Mouse (Mus musculus): Measurements from ENCODE around the gene Fkbp5. TPM values are rescaled to one million over a fixed set of nuclear protein-coding genes. Genes with fewer than 3 reads are reported as not detected.
"Not testable (repeated sequence)": the region's sequence is repeated elsewhere in the genome, so short reads cannot be mapped to it uniquely, and the experiment has no call there.

Fkbp5 gene
- total and polyA plus RNA-seq, 2 experiments: 17.7 to 30.3 TPM

DNA sequence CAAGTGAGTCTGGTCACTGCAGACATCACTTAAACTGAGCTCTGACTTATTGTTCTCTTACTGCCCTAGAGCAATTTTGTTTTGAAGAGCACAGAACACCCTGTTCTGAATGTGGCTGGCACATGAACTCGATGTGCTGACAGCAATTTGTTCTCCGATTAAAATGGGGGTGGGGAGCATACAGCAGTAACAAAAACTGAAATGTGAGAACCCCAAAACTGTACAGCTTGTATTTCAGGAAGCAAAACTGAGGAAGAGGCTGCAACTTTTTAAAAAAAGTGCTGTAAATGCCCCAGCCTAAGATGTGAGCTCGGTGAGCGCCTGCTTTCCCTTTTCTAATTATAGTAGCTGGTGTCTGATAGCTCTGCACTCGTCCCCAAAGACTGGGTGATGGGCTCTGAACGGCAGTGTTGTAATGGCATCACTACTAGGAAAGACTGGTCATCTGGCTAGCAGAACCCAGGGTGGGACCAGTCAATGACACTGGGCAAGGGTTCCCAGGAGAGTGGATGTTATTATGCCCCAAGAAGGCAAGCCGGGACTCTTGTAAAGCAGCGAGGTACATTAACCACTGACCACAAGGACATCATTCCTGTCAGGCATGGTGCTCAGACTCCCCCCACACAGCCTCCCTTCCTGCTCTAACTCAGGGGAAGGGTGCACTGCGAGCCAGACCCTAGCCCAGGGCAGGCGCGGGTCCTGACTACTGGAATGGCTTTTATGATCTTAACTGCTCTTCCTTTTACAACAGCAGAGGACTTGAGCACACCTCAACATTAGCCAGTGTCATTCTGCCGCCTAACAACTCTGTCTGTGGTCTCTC is 96.9 kb downstream of the Fkbp5 start:
- peaks cover 16% of the 10 kb centered on the region for H3K4me1 ChIP-seq (ENCODE audit: control insufficient read depth, insufficient read depth, low read length)

DNA sequence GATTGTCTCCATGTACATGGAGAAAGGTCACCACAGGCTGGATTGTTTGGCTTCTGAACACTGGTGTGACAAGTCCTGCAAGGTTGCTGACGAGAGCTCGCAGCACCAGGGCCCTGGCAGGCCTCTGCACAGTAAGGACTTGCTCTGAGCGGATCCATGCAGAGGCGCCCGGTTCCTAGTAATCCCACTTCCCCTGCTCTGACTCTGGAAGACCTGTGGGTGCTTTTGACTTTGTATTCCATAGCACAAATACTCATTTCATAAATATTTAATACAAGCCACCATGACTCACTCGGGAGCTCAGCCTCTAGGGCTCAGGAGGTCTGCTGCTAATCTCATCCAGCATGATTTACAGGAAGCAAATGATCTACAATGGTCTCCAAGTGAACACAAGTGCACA is 97.7 kb downstream of the Fkbp5 start:
- Histone ChIP-seq H3K79me2 (ENCODE audit: control insufficient read depth, insufficient read depth, low read length) (no peaks in the 10 kb centered on the region), H3K27me3 (ENCODE audit: control insufficient read depth, insufficient read depth, low read length) (no peaks in the 10 kb centered on the region)
- no peak for DNase-seq (ENCODE audit: extremely low read depth, low read depth, low spot score)

More for the DNA sequence above, 96.9 kb downstream of the Fkbp5 start:
- peaks cover 31% of the 10 kb centered on the region for H3K36me3 ChIP-seq (ENCODE audit: control insufficient read depth, insufficient read depth, low read length)
- no peaks in the 10 kb centered on the region for H3K27me3 ChIP-seq (ENCODE audit: control insufficient read depth, insufficient read depth, low read length)
- H3K9ac ChIP-seq (ENCODE audit: low read depth, low read length): peak overlapping the region; percentile 60
- 37% methylated on average over 12 of the region's 12 CpGs for WGBS
- H3K27ac ChIP-seq (replicated peaks; ENCODE audit: insufficient read depth, low read depth, low read length): peak overlapping the region; percentile 77
- TF ChIP-seq POLR2A (IDR thresholded peaks at IDR 0.05; ENCODE audit: extremely low read depth, insufficient read depth, low read length): no peak
- no peak for TF ChIP-seq CTCF (IDR thresholded peaks at IDR 0.05; ENCODE audit: low read depth, low read length)
- peak; percentile 80 for DNase-seq (ENCODE audit: extremely low read depth, low read depth, low spot score)
- no peak overlapping the region for H3K4me3 ChIP-seq (ENCODE audit: insufficient read depth, low read depth, low read length)
- no peaks in the 10 kb centered on the region for H3K79me2 ChIP-seq (ENCODE audit: control insufficient read depth, insufficient read depth, low read length)

DNA sequence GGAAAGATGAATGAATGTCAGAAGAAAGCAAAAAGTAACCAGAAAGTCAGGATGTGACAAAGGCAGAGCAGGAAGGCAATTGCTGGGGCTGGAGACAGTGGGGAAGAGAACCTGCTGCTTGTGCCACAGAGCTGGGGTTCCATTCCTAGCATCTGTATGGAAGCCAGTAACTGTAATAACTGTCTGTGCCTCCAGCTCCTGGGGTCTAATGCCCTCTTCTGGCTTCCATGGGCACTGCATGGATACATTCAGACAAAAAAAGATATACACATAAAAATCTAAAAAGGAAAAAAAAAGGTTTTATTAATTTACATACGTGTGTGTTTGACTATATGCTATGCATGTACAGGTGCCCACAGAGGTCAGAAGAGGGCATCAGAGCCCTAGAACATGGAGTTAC is 98.4 kb downstream of the Fkbp5 start:
- Histone ChIP-seq H3K27me3 (ENCODE audit: control insufficient read depth, insufficient read depth, low read length) (no peaks in the 10 kb centered on the region), H3K4me3 (ENCODE audit: insufficient read depth, low read depth, low read length) (no peak overlapping the region), H3K79me2 (ENCODE audit: control insufficient read depth, insufficient read depth, low read length) (no peaks in the 10 kb centered on the region), H3K36me3 (ENCODE audit: control insufficient read depth, insufficient read depth, low read length) (peaks cover 40% of the 10 kb centered on the region), H3K4me1 (ENCODE audit: control insufficient read depth, insufficient read depth, low read length) (peaks cover 16% of the 10 kb centered on the region), H3K27ac (replicated peaks; ENCODE audit: insufficient read depth, low read depth, low read length) (no peak overlapping the region), H3K9ac (ENCODE audit: low read depth, low read length) (no peak overlapping the region)
- 93% methylated on average over 1 of the region's 1 CpGs for WGBS
- DNase-seq (ENCODE audit: extremely low read depth, low read depth, low spot score): no peak
- TF ChIP-seq CTCF (IDR thresholded peaks at IDR 0.05; ENCODE audit: low read depth, low read length) (peak; percentile 49; the same call in 1 of the 2 replicates), POLR2A (IDR thresholded peaks at IDR 0.05; ENCODE audit: extremely low read depth, insufficient read depth, low read length) (no peak)

More for the DNA sequence above, 97.7 kb downstream of the Fkbp5 start:
- H3K9ac ChIP-seq (ENCODE audit: low read depth, low read length): peak overlapping the region; percentile 20; the same call in 1 of the 2 replicates
- TF ChIP-seq CTCF (IDR thresholded peaks at IDR 0.05; ENCODE audit: low read depth, low read length) (no peak), POLR2A (IDR thresholded peaks at IDR 0.05; ENCODE audit: extremely low read depth, insufficient read depth, low read length) (no peak)
- H3K4me1 ChIP-seq (ENCODE audit: control insufficient read depth, insufficient read depth, low read length): peaks cover 16% of the 10 kb centered on the region
- 73% methylated on average over 6 of the region's 6 CpGs for WGBS
- no peak overlapping the region for H3K4me3 ChIP-seq (ENCODE audit: insufficient read depth, low read depth, low read length)
- H3K27ac ChIP-seq (replicated peaks; ENCODE audit: insufficient read depth, low read depth, low read length): peak overlapping the region; percentile 73
- H3K36me3 ChIP-seq (ENCODE audit: control insufficient read depth, insufficient read depth, low read length): peaks cover 35% of the 10 kb centered on the region

DNA sequence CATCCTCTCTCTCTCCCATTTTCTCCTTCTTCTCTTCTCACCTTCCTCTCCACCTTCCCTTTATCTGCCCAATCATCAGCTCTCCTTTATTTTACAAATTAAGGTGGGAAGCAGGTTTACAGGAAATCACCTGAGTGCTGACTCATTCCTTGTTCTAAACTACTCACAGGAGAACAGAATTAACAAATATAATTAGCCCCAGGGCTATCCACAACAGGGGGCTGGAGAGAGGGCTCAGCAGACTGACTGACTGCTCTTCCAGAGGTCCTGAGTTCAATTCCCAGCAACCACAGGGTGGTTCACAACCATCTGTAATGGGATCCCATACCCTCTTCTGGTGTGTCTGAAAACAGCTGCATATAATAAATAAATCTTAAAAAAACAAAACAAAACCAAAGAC is 98.8 kb downstream of the Fkbp5 start:
- not testable (repeated sequence) for H3K4me3 ChIP-seq (ENCODE audit: insufficient read depth, low read depth, low read length); DNase-seq (ENCODE audit: extremely low read depth, low read depth, low spot score); H3K9ac ChIP-seq (ENCODE audit: low read depth, low read length)

DNA sequence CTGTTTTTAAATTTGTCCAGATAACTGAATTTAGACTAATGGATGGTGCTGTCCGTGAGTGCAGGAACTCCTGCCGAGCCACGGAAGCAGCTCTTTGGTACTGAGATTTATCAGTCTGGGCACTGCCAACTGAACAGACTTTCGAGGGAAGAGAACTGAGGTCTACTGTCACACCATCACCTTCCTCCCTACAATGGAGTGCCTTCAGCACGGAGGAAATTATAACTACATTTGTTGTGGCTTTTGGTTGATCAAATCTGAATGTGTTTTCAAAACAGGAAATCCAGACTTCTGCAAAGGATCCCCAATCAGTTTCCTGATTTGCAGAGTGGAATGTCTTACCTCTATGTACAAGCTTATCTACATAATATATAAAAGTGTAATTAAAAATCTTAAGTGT is 99.6 kb downstream of the Fkbp5 start:
- Histone ChIP-seq H3K27ac (replicated peaks; ENCODE audit: insufficient read depth, low read depth, low read length) (no peak overlapping the region), H3K27me3 (ENCODE audit: control insufficient read depth, insufficient read depth, low read length) (no peaks in the 10 kb centered on the region), H3K9ac (ENCODE audit: low read depth, low read length) (no peak overlapping the region), H3K79me2 (ENCODE audit: control insufficient read depth, insufficient read depth, low read length) (no peaks in the 10 kb centered on the region), H3K4me3 (ENCODE audit: insufficient read depth, low read depth, low read length) (no peak overlapping the region), H3K36me3 (ENCODE audit: control insufficient read depth, insufficient read depth, low read length) (peaks cover 38% of the 10 kb centered on the region), H3K4me1 (ENCODE audit: control insufficient read depth, insufficient read depth, low read length) (peaks cover 16% of the 10 kb centered on the region)
- no peak for DNase-seq (ENCODE audit: extremely low read depth, low read depth, low spot score)
- TF ChIP-seq CTCF (IDR thresholded peaks at IDR 0.05; ENCODE audit: low read depth, low read length): no peak
- no peak for TF ChIP-seq POLR2A (IDR thresholded peaks at IDR 0.05; ENCODE audit: extremely low read depth, insufficient read depth, low read length)
- 83% methylated on average over 5 of the region's 5 CpGs for WGBS

More for the DNA sequence above, 98.8 kb downstream of the Fkbp5 start:
- Histone ChIP-seq H3K4me1 (ENCODE audit: control insufficient read depth, insufficient read depth, low read length) (peaks cover 16% of the 10 kb centered on the region), H3K36me3 (ENCODE audit: control insufficient read depth, insufficient read depth, low read length) (peaks cover 37% of the 10 kb centered on the region)
- H3K27ac ChIP-seq (replicated peaks; ENCODE audit: insufficient read depth, low read depth, low read length); H3K27me3 ChIP-seq (ENCODE audit: control insufficient read depth, insufficient read depth, low read length); H3K79me2 ChIP-seq (ENCODE audit: control insufficient read depth, insufficient read depth, low read length): not testable (repeated sequence)

DNA sequence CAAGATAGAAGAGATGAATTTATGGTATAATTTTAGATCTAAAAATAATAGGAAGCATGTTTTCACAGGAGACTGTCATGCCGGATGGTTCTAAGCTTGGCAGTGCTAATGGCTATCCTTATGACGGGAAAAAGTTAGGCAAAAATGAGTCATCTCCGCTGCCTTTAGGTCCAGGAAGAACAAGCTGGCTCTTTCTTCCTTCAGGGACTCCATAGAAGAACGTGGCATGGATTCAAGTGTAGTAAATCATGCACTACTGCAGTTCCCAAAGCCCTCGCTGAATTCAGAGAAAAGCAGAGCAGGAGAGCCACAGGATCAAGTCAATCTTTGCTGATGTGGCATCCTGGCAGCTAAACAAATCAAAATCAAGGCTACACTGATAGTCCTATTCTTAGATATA is 102.1 kb downstream of the Fkbp5 start:
- no peak overlapping the region for H3K4me3 ChIP-seq (ENCODE audit: insufficient read depth, low read depth, low read length)
- TF ChIP-seq POLR2A (IDR thresholded peaks at IDR 0.05; ENCODE audit: extremely low read depth, insufficient read depth, low read length): no peak
- TF ChIP-seq CTCF (IDR thresholded peaks at IDR 0.05; ENCODE audit: low read depth, low read length): no peak
- peaks cover 6% of the 10 kb centered on the region for H3K4me1 ChIP-seq (ENCODE audit: control insufficient read depth, insufficient read depth, low read length)
- peaks cover 42% of the 10 kb centered on the region for H3K36me3 ChIP-seq (ENCODE audit: control insufficient read depth, insufficient read depth, low read length)
- no peaks in the 10 kb centered on the region for H3K79me2 ChIP-seq (ENCODE audit: control insufficient read depth, insufficient read depth, low read length)
- H3K9ac ChIP-seq (ENCODE audit: low read depth, low read length): no peak overlapping the region
- no peak for DNase-seq (ENCODE audit: extremely low read depth, low read depth, low spot score)
- WGBS: 68% methylated on average over 5 of the region's 5 CpGs
- H3K27me3 ChIP-seq (ENCODE audit: control insufficient read depth, insufficient read depth, low read length): no peaks in the 10 kb centered on the region
- no peak overlapping the region for H3K27ac ChIP-seq (replicated peaks; ENCODE audit: insufficient read depth, low read depth, low read length)

All from liver, adult 2 months (tissue).